10 mouse cellular contexts compared by ENCODE assay signal in the genomic region with DNA sequence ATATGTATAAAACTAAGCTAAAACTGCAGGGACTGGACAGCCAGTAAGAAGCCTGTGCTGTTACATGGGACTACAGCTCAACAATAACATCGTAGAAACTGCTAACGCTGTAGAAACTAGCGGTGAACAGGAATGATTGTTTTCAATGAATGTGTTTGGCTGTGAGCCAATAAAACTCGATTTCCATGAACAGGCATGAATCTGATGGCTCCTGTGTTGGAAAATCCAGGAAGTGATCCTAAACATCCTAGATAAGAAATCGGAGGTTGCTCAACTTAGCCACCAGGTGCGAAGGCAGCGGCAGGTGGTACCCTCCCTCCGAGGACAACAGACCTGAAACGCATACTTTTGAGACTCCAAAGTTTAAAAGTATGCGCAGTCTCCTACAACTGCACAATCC.
A peak's percentile ranks its signal among the peaks of the same experiment; 100 is the strongest.
DNase-seq lines count a peak whose midpoint lies in the region; ATAC-seq lines count a peak whose summit lies in the region.
"Had no signal": no experiment of that assay in that cellular context is flagged by ENCODE, and none has a peak within 500 bp of the region (broad histone marks: within the 10 kb centered on the region; RNA-seq: fewer than 3 reads in every experiment).

No protein-coding gene starts in this region.

- no peak overlapping the region for H3K4me3 ChIP-seq in hindbrain, embryonic 13.5 days
- H3K4me3 ChIP-seq in hindbrain, embryonic 12.5 days: no peak overlapping the region
- no peak overlapping the region for H3K4me3 ChIP-seq in lung, embryonic 16.5 days (ENCODE audit: low read length)
- no peak overlapping the region for H3K4me3 ChIP-seq in heart, embryonic 16.5 days (ENCODE audit: low read length)
- H3K4me3 ChIP-seq in stomach, embryonic 15.5 days (replicated peaks): no peak overlapping the region
- H3K4me3 ChIP-seq: limb, embryonic 15.5 days had no signal

- H3K4me1 ChIP-seq in hindbrain, embryonic 13.5 days (replicated peaks): peaks cover 18% of the 10 kb centered on the region
- peaks cover 16% of the 10 kb centered on the region for H3K4me1 ChIP-seq in hindbrain, embryonic 12.5 days
- peaks cover 3% of the 10 kb centered on the region for H3K4me1 ChIP-seq in lung, embryonic 16.5 days (replicated peaks; ENCODE audit: control insufficient read depth, insufficient read depth, low read length)
- peaks cover 23% of the 10 kb centered on the region for H3K4me1 ChIP-seq in heart, embryonic 16.5 days (ENCODE audit: control insufficient read depth, insufficient read depth, low read length)
- peaks cover 12% of the 10 kb centered on the region for H3K4me1 ChIP-seq in stomach, embryonic 15.5 days

- H3K27me3 ChIP-seq in hindbrain, embryonic 13.5 days: no peaks in the 10 kb centered on the region
- H3K27me3 ChIP-seq in hindbrain, embryonic 12.5 days: no peaks in the 10 kb centered on the region
- H3K27me3 ChIP-seq in lung, embryonic 16.5 days (ENCODE audit: control insufficient read depth, insufficient read depth, low read depth, low read length): no peaks in the 10 kb centered on the region
- H3K27me3 ChIP-seq in heart, embryonic 16.5 days (ENCODE audit: control insufficient read depth, insufficient read depth, low read length): no peaks in the 10 kb centered on the region
- no peaks in the 10 kb centered on the region for H3K27me3 ChIP-seq in stomach, embryonic 15.5 days (replicated peaks)
- H3K27me3 ChIP-seq: limb, embryonic 15.5 days had no signal

- H3K4me2 ChIP-seq in hindbrain, embryonic 13.5 days: no peak overlapping the region
- no peak overlapping the region for H3K4me2 ChIP-seq in hindbrain, embryonic 12.5 days (replicated peaks)
- no peak overlapping the region for H3K4me2 ChIP-seq in lung, embryonic 16.5 days (ENCODE audit: low read depth, low read length)
- no peak overlapping the region for H3K4me2 ChIP-seq in heart, embryonic 16.5 days (ENCODE audit: low read depth, low read length)
- H3K4me2 ChIP-seq in stomach, embryonic 15.5 days: 0 out of 2 replicates have a peak overlapping the region, but pooled peaks have one; percentile 17
- H3K4me2 ChIP-seq: limb, embryonic 15.5 days had no signal

- H3K36me3 ChIP-seq in hindbrain, embryonic 13.5 days: no peaks in the 10 kb centered on the region
- no peaks in the 10 kb centered on the region for H3K36me3 ChIP-seq in hindbrain, embryonic 12.5 days
- no peaks in the 10 kb centered on the region for H3K36me3 ChIP-seq in lung, embryonic 16.5 days (ENCODE audit: control insufficient read depth, insufficient read depth, low read length)
- H3K36me3 ChIP-seq in heart, embryonic 16.5 days (ENCODE audit: control insufficient read depth, insufficient read depth): no peaks in the 10 kb centered on the region
- no peaks in the 10 kb centered on the region for H3K36me3 ChIP-seq in stomach, embryonic 15.5 days
- H3K36me3 ChIP-seq: limb, embryonic 15.5 days had no signal

- WGBS in hindbrain, embryonic 13.5 days: 60% methylated on average over 10 of the region's 10 CpGs
- WGBS in hindbrain, embryonic 12.5 days: 70% methylated on average over 10 of the region's 10 CpGs
- 37% methylated on average over 10 of the region's 10 CpGs for WGBS in lung, embryonic 16.5 days
- 52% methylated on average over 10 of the region's 10 CpGs for WGBS in heart, embryonic 16.5 days
- WGBS in stomach, embryonic 15.5 days: 34% methylated on average over 10 of the region's 10 CpGs

- 0 out of 2 replicates have a peak overlapping the region, but pooled peaks have one; percentile 35 for H3K27ac ChIP-seq in hindbrain, embryonic 13.5 days
- no peak overlapping the region; the same call in 1 of the 2 replicates for H3K27ac ChIP-seq in hindbrain, embryonic 12.5 days
- H3K27ac ChIP-seq in lung, embryonic 16.5 days (ENCODE audit: low read length): 0 out of 2 replicates have a peak overlapping the region, but pooled peaks have one; percentile 22
- H3K27ac ChIP-seq in heart, embryonic 16.5 days (ENCODE audit: low read length): peak overlapping the region; percentile 53
- H3K27ac ChIP-seq in stomach, embryonic 15.5 days: no peak overlapping the region
- H3K27ac ChIP-seq: limb, embryonic 15.5 days had no signal

- DNase-seq in lung, postnatal 14 days: no peak
- DNase-seq in spleen, postnatal 36 days (ENCODE audit: low spot score in 2 of 2): no peak
- DNase-seq: cerebellum, postnatal 25 days; layer of hippocampus, adult 9-11 months had no signal

- no peak for ATAC-seq in hindbrain, embryonic 13.5 days (ENCODE audit: low FRiP score)
- no peak for ATAC-seq in hindbrain, embryonic 12.5 days (ENCODE audit: low FRiP score)
- ATAC-seq in lung, embryonic 16.5 days (ENCODE audit: low read depth): no peak
- no peak for ATAC-seq in heart, embryonic 16.5 days (replicated peaks; ENCODE audit: extremely low read depth, insufficient read depth, low FRiP score)
- ATAC-seq in stomach, embryonic 15.5 days (ENCODE audit: insufficient read depth, low FRiP score, low read depth): no peak

- no peaks in the 10 kb centered on the region for H3K9me3 ChIP-seq in hindbrain, embryonic 13.5 days
- H3K9me3 ChIP-seq in hindbrain, embryonic 12.5 days (replicated peaks): no peaks in the 10 kb centered on the region
- no peaks in the 10 kb centered on the region for H3K9me3 ChIP-seq in lung, embryonic 16.5 days (ENCODE audit: control insufficient read depth, low read length)
- H3K9me3 ChIP-seq in heart, embryonic 16.5 days (replicated peaks; ENCODE audit: control insufficient read depth, low read length): no peaks in the 10 kb centered on the region
- H3K9me3 ChIP-seq in stomach, embryonic 15.5 days: no peaks in the 10 kb centered on the region
- H3K9me3 ChIP-seq: limb, embryonic 15.5 days had no signal

- H3K9ac ChIP-seq in hindbrain, embryonic 13.5 days: no peak overlapping the region
- H3K9ac ChIP-seq in hindbrain, embryonic 12.5 days: no peak overlapping the region
- H3K9ac ChIP-seq in lung, embryonic 16.5 days (ENCODE audit: low read length): no peak overlapping the region
- no peak overlapping the region for H3K9ac ChIP-seq in heart, embryonic 16.5 days (ENCODE audit: low read length)
- H3K9ac ChIP-seq in stomach, embryonic 15.5 days: no peak overlapping the region
- H3K9ac ChIP-seq: limb, embryonic 15.5 days had no signal

Comparison
In these comparisons a context has a peak if more than half of its experiments do, and no peak if none do; other contexts are left out.
1. H3K27ac ChIP-seq: peak in hindbrain, embryonic 13.5 days (single experiment), lung, embryonic 16.5 days (single experiment) and heart, embryonic 16.5 days (single experiment); none in hindbrain, embryonic 12.5 days (single experiment) and stomach, embryonic 15.5 days (single experiment).